Mouse (Mus musculus): ENCODE results near the gene Cd5. TPM values are rescaled to one million over a fixed set of nuclear protein-coding genes. Genes with fewer than 3 reads are reported as not detected.

Cd5 gene
- polyA plus RNA-seq (2012; fragmentation: generic; extraction: Trizol), result 0.04 TPM
- long read RNA-seq, experiment 1, result 0 reads
- long read RNA-seq, experiment 2, result 0 reads

DNA sequence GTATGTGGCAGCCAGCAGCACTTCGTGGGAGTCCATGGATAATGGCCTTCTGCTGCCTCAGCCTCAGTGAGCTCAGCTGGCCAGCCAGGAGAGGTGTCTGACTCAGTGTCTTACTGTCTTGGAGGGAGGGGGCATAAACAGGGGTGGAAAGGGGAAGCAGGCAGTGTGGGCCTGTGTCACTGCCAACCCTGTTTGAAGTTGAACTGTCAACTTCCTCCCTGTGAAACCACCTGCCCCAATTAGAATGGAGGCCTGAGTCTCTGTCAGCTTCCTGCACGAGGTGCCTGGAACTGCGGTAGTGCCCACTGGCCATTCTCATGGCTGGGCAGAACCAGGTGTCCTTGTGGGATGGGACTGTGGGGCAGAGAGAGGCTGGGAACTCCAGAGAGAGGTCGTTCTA is at the start of gene Cd5:
Cd5 (minus strand) TSS at position 192 of the 400 bp plus-strand sequence.
- Histone ChIP-seq H3ac (ENCODE audit: control insufficient read depth, insufficient read length, low read depth) (no peak within 1 kb of the TSS), H3K79me2 (ENCODE audit: control insufficient read depth, insufficient read depth) (no peaks in the 10 kb centered on the region), H3K79me3 (ENCODE audit: low read depth) (no peaks in the 10 kb centered on the region), H3K4me3 (ENCODE audit: insufficient read depth, poor library complexity, severe bottlenecking) (no peak within 1 kb of the TSS), H3K27me3 (ENCODE audit: control insufficient read depth, insufficient read depth, insufficient read length) (no peaks in the 10 kb centered on the region), H3K36me3 (ENCODE audit: control insufficient read depth, insufficient read depth) (no peaks in the 10 kb centered on the region)
- TF ChIP-seq USF1 (IDR thresholded peaks at IDR 0.05; ENCODE audit: low read depth) (no peak), FOSL1 (IDR thresholded peaks at IDR 0.05; ENCODE audit: insufficient read depth, low read length, poor library complexity, severe bottlenecking) (no peak), MYOD1 (IDR thresholded peaks at IDR 0.05; ENCODE audit: control insufficient read depth, insufficient read length, low read depth) (no peak), CEBPB (IDR thresholded peaks at IDR 0.05; ENCODE audit: low read depth) (no peak), MAX (IDR thresholded peaks at IDR 0.05) (no peak), CTCF (IDR thresholded peaks at IDR 0.05; ENCODE audit: control insufficient read depth, insufficient read depth, insufficient read length) (no peak), MYOG (IDR thresholded peaks at IDR 0.05; ENCODE audit: control insufficient read depth, extremely low read depth, insufficient read length) (no peak)

DNA sequence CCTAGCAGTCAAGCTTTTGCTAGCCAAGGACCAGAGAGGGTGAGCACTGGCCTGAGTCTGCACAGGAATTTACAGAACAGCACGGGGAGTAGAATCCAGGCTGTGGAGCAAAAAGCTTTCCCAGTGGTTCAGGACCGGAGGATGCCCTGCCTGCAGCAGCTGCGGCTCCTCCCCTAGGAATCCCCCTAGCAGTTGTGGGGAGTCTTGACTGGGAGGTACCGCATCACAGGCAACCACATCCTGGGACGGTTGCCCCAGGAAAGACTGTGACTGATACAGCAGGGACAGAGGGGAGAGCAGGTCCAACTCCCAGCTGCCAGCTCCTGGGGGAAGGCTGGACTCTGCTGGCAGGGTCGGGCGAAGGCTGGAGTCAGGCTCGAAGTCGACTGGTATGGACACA is 49.4 kb upstream of the Cd5 start:
- Histone ChIP-seq H3K36me3 (ENCODE audit: control insufficient read depth, insufficient read depth) (no peaks in the 10 kb centered on the region), H3K79me2 (ENCODE audit: control insufficient read depth, insufficient read depth) (no peaks in the 10 kb centered on the region), H3K79me3 (ENCODE audit: low read depth) (no peaks in the 10 kb centered on the region), H3ac (ENCODE audit: control insufficient read depth, insufficient read length, low read depth) (no peak overlapping the region), H3K4me3 (ENCODE audit: insufficient read depth, poor library complexity, severe bottlenecking) (no peak overlapping the region), H3K27me3 (ENCODE audit: control insufficient read depth, insufficient read depth, insufficient read length) (no peaks in the 10 kb centered on the region)
- TF ChIP-seq CEBPB (IDR thresholded peaks at IDR 0.05; ENCODE audit: low read depth), result no peak

DNA sequence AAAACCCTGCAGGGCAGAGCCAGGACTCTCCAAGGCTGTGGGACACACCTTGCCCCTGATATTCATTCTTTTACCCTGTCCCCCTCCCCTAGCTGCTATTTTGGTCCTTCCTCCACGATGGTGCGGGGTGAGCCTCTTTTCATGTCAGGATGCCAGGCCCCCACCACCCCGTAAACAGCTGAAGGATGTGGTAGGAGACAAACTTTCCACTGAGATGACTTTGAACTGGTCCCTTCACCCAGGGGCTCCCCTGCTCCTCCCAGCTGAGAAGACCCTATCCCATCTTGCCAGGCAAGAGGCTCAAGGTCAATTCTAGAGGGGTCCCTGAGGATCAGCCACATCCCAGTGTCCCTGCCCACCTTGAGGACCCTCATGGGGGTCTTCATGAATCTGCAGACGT is 48.6 kb upstream of the Cd5 start:
- Histone ChIP-seq H3K4me3 (ENCODE audit: insufficient read depth, poor library complexity, severe bottlenecking) (no peak overlapping the region), H3K79me2 (ENCODE audit: control insufficient read depth, insufficient read depth) (no peaks in the 10 kb centered on the region), H3K79me3 (ENCODE audit: low read depth) (no peaks in the 10 kb centered on the region), H3K36me3 (ENCODE audit: control insufficient read depth, insufficient read depth) (no peaks in the 10 kb centered on the region), H3K27me3 (ENCODE audit: control insufficient read depth, insufficient read depth, insufficient read length) (no peaks in the 10 kb centered on the region), H3ac (ENCODE audit: control insufficient read depth, insufficient read length, low read depth) (no peak overlapping the region)
- TF ChIP-seq FOSL1 (IDR thresholded peaks at IDR 0.05; ENCODE audit: insufficient read depth, low read length, poor library complexity, severe bottlenecking) (no peak), MYOG (IDR thresholded peaks at IDR 0.05; ENCODE audit: control insufficient read depth, extremely low read depth, insufficient read length) (no peak), MYOD1 (IDR thresholded peaks at IDR 0.05; ENCODE audit: control insufficient read depth, insufficient read length, low read depth) (no peak)

DNA sequence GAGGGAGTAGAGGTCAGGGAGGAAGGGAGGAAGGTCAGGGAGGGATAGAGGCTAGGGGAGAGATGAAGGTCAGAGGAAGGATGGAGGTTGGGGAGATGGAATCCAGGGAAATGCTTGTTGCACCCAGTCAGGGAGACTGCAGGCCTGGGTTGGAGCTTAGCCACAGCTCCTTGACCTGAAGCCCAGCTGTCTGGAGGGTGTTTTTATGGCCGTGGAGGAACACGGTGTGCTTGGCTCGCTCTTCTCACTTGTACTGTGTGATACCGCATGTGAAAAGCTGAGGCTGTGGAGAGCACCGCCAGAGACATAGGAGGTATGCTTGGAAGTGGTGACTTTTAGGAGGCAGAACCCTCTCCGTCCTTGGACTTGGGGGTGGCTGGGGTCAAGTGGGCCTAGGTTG is 48.0 kb upstream of the Cd5 start:
- Histone ChIP-seq H3K4me3 (ENCODE audit: insufficient read depth, poor library complexity, severe bottlenecking) (no peak overlapping the region), H3ac (ENCODE audit: control insufficient read depth, insufficient read length, low read depth) (no peak overlapping the region), H3K79me2 (ENCODE audit: control insufficient read depth, insufficient read depth) (no peaks in the 10 kb centered on the region), H3K79me3 (ENCODE audit: low read depth) (no peaks in the 10 kb centered on the region), H3K27me3 (ENCODE audit: control insufficient read depth, insufficient read depth, insufficient read length) (no peaks in the 10 kb centered on the region), H3K36me3 (ENCODE audit: control insufficient read depth, insufficient read depth) (no peaks in the 10 kb centered on the region)
- TF ChIP-seq FOSL1 (IDR thresholded peaks at IDR 0.05; ENCODE audit: insufficient read depth, low read length, poor library complexity, severe bottlenecking) (no peak), USF1 (IDR thresholded peaks at IDR 0.05; ENCODE audit: low read depth) (no peak), CTCF (IDR thresholded peaks at IDR 0.05; ENCODE audit: control insufficient read depth, insufficient read depth, insufficient read length) (no peak), MYOG (IDR thresholded peaks at IDR 0.05; ENCODE audit: control insufficient read depth, extremely low read depth, insufficient read length) (no peak), MYOD1 (IDR thresholded peaks at IDR 0.05; ENCODE audit: control insufficient read depth, insufficient read length, low read depth) (no peak), MAX (IDR thresholded peaks at IDR 0.05) (no peak), CEBPB (IDR thresholded peaks at IDR 0.05; ENCODE audit: low read depth) (no peak)

DNA sequence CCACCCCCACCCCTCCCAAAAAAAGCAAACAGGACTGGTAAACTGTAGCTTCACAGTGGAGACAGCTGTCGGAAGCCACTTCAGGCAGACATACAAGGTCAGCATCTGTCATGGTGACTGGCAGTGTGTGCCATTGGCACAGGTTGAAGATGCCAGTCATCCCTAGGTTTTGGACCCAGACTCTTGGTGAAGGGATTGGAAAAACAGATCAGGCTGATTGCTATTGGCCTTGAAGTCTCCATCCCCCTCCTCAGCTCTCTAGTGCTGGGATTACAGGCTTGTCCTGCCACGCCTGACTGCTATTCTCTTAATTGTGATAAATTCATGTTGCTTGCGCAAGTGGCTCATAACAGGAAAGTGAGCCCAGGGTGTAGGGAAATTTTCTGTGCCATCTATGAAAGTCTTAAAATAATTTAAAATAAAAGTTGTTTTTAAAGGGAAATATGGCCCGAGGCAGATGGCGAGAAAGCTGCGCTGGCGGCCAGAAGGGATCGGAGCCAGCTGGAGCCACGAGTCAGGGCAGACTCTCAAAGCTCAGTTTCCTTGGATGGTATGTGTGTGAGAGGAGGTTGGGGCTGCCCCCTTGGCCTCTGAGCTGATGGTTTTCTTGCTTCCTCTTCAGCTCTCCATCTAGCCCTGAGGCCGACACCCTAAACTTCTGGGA is 46.1 kb upstream of the Cd5 start:
- no peaks in the 10 kb centered on the region for H3K27me3 ChIP-seq (ENCODE audit: control insufficient read depth, insufficient read depth, insufficient read length)
- H3ac ChIP-seq (ENCODE audit: control insufficient read depth, insufficient read length, low read depth), result no peak overlapping the region
- H3K4me3 ChIP-seq (ENCODE audit: insufficient read depth, poor library complexity, severe bottlenecking), result no peak overlapping the region
- H3K79me2 ChIP-seq (ENCODE audit: control insufficient read depth, insufficient read depth), result no peaks in the 10 kb centered on the region
- H3K79me3 ChIP-seq (ENCODE audit: low read depth), result no peaks in the 10 kb centered on the region
- TF ChIP-seq MYOG (IDR thresholded peaks at IDR 0.05; ENCODE audit: control insufficient read depth, extremely low read depth, insufficient read length) (no peak), CTCF (IDR thresholded peaks at IDR 0.05; ENCODE audit: control insufficient read depth, insufficient read depth, insufficient read length) (no peak), MAX (IDR thresholded peaks at IDR 0.05) (no peak), FOSL1 (IDR thresholded peaks at IDR 0.05; ENCODE audit: insufficient read depth, low read length, poor library complexity, severe bottlenecking) (no peak), CEBPB (IDR thresholded peaks at IDR 0.05; ENCODE audit: low read depth) (no peak), USF1 (IDR thresholded peaks at IDR 0.05; ENCODE audit: low read depth) (no peak), MYOD1 (IDR thresholded peaks at IDR 0.05; ENCODE audit: control insufficient read depth, insufficient read length, low read depth) (no peak)
- H3K36me3 ChIP-seq (ENCODE audit: control insufficient read depth, insufficient read depth), result no peaks in the 10 kb centered on the region

DNA sequence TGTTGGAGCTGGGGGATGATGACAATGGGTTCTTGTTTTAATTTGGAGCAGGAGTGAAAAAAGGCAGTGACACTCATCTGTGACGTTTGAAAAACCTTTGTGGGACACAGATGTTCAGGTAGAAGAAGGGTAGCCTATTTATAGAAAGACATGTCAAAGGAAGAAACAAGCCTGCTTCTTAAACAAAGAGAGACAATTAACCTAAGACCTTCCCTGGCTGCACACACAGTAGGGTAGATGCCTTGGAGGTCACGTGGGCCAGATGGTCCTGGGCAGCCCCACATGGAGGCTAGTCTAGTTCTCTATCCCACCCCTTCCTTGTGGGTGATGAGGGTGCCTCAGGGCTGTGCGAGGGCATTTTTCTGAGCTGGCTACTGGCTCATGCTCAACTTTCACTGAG is 45.3 kb upstream of the Cd5 start:
- TF ChIP-seq FOSL1 (IDR thresholded peaks at IDR 0.05; ENCODE audit: insufficient read depth, low read length, poor library complexity, severe bottlenecking), result no peak
- TF ChIP-seq CEBPB (IDR thresholded peaks at IDR 0.05; ENCODE audit: low read depth), result no peak
- TF ChIP-seq USF1 (IDR thresholded peaks at IDR 0.05; ENCODE audit: low read depth), result no peak
- Histone ChIP-seq H3K27me3 (ENCODE audit: control insufficient read depth, insufficient read depth, insufficient read length) (no peaks in the 10 kb centered on the region), H3K79me3 (ENCODE audit: low read depth) (no peaks in the 10 kb centered on the region), H3K79me2 (ENCODE audit: control insufficient read depth, insufficient read depth) (no peaks in the 10 kb centered on the region), H3K4me3 (ENCODE audit: insufficient read depth, poor library complexity, severe bottlenecking) (no peak overlapping the region), H3ac (ENCODE audit: control insufficient read depth, insufficient read length, low read depth) (no peak overlapping the region), H3K36me3 (ENCODE audit: control insufficient read depth, insufficient read depth) (no peaks in the 10 kb centered on the region)

Data from C2C12 (cell line).